Mouse (Mus musculus): ENCODE measurements around the gene Ctnna3. TPM values are rescaled to one million over a fixed set of nuclear protein-coding genes. Genes with fewer than 3 reads are reported as not detected.
"Not testable (repeated sequence)": the region's sequence is repeated elsewhere in the genome, so short reads cannot be mapped to it uniquely, and the experiment has no call there.

Ctnna3 gene
- polyA plus RNA-seq, 1 experiment, result 0.01 TPM

GRCm38 (mm10) chr10:63410162-63410956, 19.5 kb upstream of the Ctnna3 start:
- Histone ChIP-seq H3K79me2 (ENCODE audit: control insufficient read depth, insufficient read depth) (no peaks in the 10 kb centered on the region), H3K79me3 (ENCODE audit: low read depth) (no peaks in the 10 kb centered on the region), H3K36me3 (ENCODE audit: control insufficient read depth, insufficient read depth) (no peaks in the 10 kb centered on the region), H3K27me3 (ENCODE audit: control insufficient read depth, insufficient read depth, insufficient read length) (no peaks in the 10 kb centered on the region), H3K4me3 (ENCODE audit: insufficient read depth, poor library complexity, severe bottlenecking) (no peak overlapping the region), H3ac (ENCODE audit: control insufficient read depth, insufficient read length, low read depth) (no peak overlapping the region)
- TF ChIP-seq MYOD1 (IDR thresholded peaks at IDR 0.05; ENCODE audit: control insufficient read depth, insufficient read length, low read depth) (no peak), MAX (IDR thresholded peaks at IDR 0.05) (no peak), USF1 (IDR thresholded peaks at IDR 0.05; ENCODE audit: low read depth) (no peak), MYOG (IDR thresholded peaks at IDR 0.05; ENCODE audit: control insufficient read depth, extremely low read depth, insufficient read length) (no peak), FOSL1 (IDR thresholded peaks at IDR 0.05; ENCODE audit: insufficient read depth, low read length, poor library complexity, severe bottlenecking) (no peak), CTCF (IDR thresholded peaks at IDR 0.05; ENCODE audit: control insufficient read depth, insufficient read depth, insufficient read length) (no peak), CEBPB (IDR thresholded peaks at IDR 0.05; ENCODE audit: low read depth) (peak; percentile 74)

DNA sequence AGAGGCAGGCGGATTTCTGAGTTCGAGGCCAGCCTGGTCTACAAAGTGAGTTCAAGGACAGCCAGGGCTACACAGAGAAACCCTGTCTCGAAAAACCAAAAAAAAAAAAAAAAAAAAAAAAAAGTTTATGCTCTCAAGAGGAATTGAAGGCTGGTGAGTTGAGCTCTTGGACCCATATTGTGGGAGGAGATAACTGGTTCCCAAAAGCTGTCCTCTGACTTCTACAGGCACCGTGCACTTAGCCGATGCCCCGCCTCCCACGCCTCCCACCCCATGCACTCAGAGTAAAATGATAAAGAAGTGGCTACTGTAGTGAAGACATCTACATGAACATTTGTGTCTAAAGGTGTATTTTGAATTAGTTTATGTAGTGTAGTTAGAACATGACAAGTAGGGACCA, 18.2 kb upstream of the Ctnna3 start:
- H3K4me3 ChIP-seq (ENCODE audit: insufficient read depth, poor library complexity, severe bottlenecking); H3ac ChIP-seq (ENCODE audit: control insufficient read depth, insufficient read length, low read depth); H3K79me2 ChIP-seq (ENCODE audit: control insufficient read depth, insufficient read depth); H3K27me3 ChIP-seq (ENCODE audit: control insufficient read depth, insufficient read depth, insufficient read length); H3K79me3 ChIP-seq (ENCODE audit: low read depth); H3K36me3 ChIP-seq (ENCODE audit: control insufficient read depth, insufficient read depth): not testable (repeated sequence)

DNA sequence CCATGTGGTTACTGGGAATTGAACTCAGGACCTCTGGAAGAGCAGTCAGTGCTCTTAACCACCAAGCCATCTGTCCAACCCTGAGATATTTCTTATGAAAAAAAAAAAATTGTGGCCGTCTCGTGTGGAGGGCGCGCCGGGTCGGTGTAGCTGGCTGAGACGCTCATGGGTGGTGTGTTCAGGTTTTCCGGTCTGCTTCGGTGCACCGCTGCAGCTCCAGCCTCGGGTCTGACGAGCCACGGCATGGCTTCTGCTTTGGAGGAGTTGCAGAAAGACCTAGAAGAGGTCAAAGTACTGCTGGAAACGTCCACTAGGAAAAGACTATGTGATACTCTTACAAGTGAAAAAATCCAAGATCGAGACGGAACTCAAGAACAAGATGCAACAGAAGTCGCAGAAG, 17.1 kb upstream of the Ctnna3 start:
- TF ChIP-seq CTCF (IDR thresholded peaks at IDR 0.05; ENCODE audit: control insufficient read depth, insufficient read depth, insufficient read length) (no peak), FOSL1 (IDR thresholded peaks at IDR 0.05; ENCODE audit: insufficient read depth, low read length, poor library complexity, severe bottlenecking) (no peak), USF1 (IDR thresholded peaks at IDR 0.05; ENCODE audit: low read depth) (no peak), MYOD1 (IDR thresholded peaks at IDR 0.05; ENCODE audit: control insufficient read depth, insufficient read length, low read depth) (no peak), MAX (IDR thresholded peaks at IDR 0.05) (no peak), CEBPB (IDR thresholded peaks at IDR 0.05; ENCODE audit: low read depth) (no peak), MYOG (IDR thresholded peaks at IDR 0.05; ENCODE audit: control insufficient read depth, extremely low read depth, insufficient read length) (no peak)
- no peaks in the 10 kb centered on the region for H3K79me2 ChIP-seq (ENCODE audit: control insufficient read depth, insufficient read depth)
- H3K27me3 ChIP-seq (ENCODE audit: control insufficient read depth, insufficient read depth, insufficient read length), result no peaks in the 10 kb centered on the region
- H3ac ChIP-seq (ENCODE audit: control insufficient read depth, insufficient read length, low read depth), result no peak overlapping the region
- H3K36me3 ChIP-seq (ENCODE audit: control insufficient read depth, insufficient read depth), result no peaks in the 10 kb centered on the region
- no peak overlapping the region for H3K4me3 ChIP-seq (ENCODE audit: insufficient read depth, poor library complexity, severe bottlenecking)
- H3K79me3 ChIP-seq (ENCODE audit: low read depth), result no peaks in the 10 kb centered on the region

- TF ChIP-seq MAX (IDR thresholded peaks at IDR 0.05), result no peak
- TF ChIP-seq FOSL1 (IDR thresholded peaks at IDR 0.05; ENCODE audit: insufficient read depth, low read length, poor library complexity, severe bottlenecking), result no peak
- no peak for TF ChIP-seq USF1 (IDR thresholded peaks at IDR 0.05; ENCODE audit: low read depth)
- TF ChIP-seq MYOG (IDR thresholded peaks at IDR 0.05; ENCODE audit: control insufficient read depth, extremely low read depth, insufficient read length), result no peak
- TF ChIP-seq CEBPB (IDR thresholded peaks at IDR 0.05; ENCODE audit: low read depth), result no peak
- TF ChIP-seq CTCF (IDR thresholded peaks at IDR 0.05; ENCODE audit: control insufficient read depth, insufficient read depth, insufficient read length), result no peak
- no peak for TF ChIP-seq MYOD1 (IDR thresholded peaks at IDR 0.05; ENCODE audit: control insufficient read depth, insufficient read length, low read depth)
- Histone ChIP-seq H3K27me3 (ENCODE audit: control insufficient read depth, insufficient read depth, insufficient read length) (no peaks in the 10 kb centered on the region), H3K4me3 (ENCODE audit: insufficient read depth, poor library complexity, severe bottlenecking) (no peak overlapping the region), H3K79me2 (ENCODE audit: control insufficient read depth, insufficient read depth) (no peaks in the 10 kb centered on the region), H3ac (ENCODE audit: control insufficient read depth, insufficient read length, low read depth) (no peak overlapping the region), H3K79me3 (ENCODE audit: low read depth) (no peaks in the 10 kb centered on the region), H3K36me3 (ENCODE audit: control insufficient read depth, insufficient read depth) (no peaks in the 10 kb centered on the region)
Measured at GRCm38 (mm10) chr10:63415287-63415686, 14.6 kb upstream of the Ctnna3 start.

- Histone ChIP-seq H3ac (ENCODE audit: control insufficient read depth, insufficient read length, low read depth) (no peak overlapping the region), H3K79me3 (ENCODE audit: low read depth) (no peaks in the 10 kb centered on the region), H3K27me3 (ENCODE audit: control insufficient read depth, insufficient read depth, insufficient read length) (no peaks in the 10 kb centered on the region), H3K4me3 (ENCODE audit: insufficient read depth, poor library complexity, severe bottlenecking) (no peak overlapping the region), H3K36me3 (ENCODE audit: control insufficient read depth, insufficient read depth) (no peaks in the 10 kb centered on the region), H3K79me2 (ENCODE audit: control insufficient read depth, insufficient read depth) (no peaks in the 10 kb centered on the region)
- TF ChIP-seq MAX (IDR thresholded peaks at IDR 0.05) (no peak), CTCF (IDR thresholded peaks at IDR 0.05; ENCODE audit: control insufficient read depth, insufficient read depth, insufficient read length) (no peak), MYOD1 (IDR thresholded peaks at IDR 0.05; ENCODE audit: control insufficient read depth, insufficient read length, low read depth) (no peak), FOSL1 (IDR thresholded peaks at IDR 0.05; ENCODE audit: insufficient read depth, low read length, poor library complexity, severe bottlenecking) (no peak), USF1 (IDR thresholded peaks at IDR 0.05; ENCODE audit: low read depth) (no peak), MYOG (IDR thresholded peaks at IDR 0.05; ENCODE audit: control insufficient read depth, extremely low read depth, insufficient read length) (no peak), CEBPB (IDR thresholded peaks at IDR 0.05; ENCODE audit: low read depth) (no peak)
Measured at GRCm38 (mm10) chr10:63415850-63416249, 14.0 kb upstream of the Ctnna3 start.

DNA sequence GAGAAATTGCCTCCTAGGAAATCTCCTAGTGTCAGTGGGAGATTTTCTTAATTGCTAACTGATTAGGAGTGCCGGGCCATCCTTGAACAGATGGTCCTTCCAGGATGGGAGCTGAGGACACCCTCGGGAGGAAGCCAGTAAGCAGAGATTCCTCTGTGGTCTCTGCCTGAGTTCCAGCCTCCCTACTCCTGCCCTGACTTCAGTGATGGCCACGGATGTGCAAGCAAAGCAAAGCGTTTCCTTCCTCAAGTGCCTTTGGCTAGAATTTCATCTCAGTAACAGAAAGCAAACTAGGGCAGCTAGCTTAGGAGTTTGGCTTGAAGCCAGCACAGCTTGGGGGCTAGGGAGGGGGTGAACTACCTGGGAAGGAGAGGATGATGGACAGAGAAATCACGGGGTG, 12.8 kb upstream of the Ctnna3 start:
- no peaks in the 10 kb centered on the region for H3K79me2 ChIP-seq (ENCODE audit: control insufficient read depth, insufficient read depth)
- H3K79me3 ChIP-seq (ENCODE audit: low read depth), result no peaks in the 10 kb centered on the region
- no peak overlapping the region for H3K4me3 ChIP-seq (ENCODE audit: insufficient read depth, poor library complexity, severe bottlenecking)
- H3ac ChIP-seq (ENCODE audit: control insufficient read depth, insufficient read length, low read depth), result no peak overlapping the region
- TF ChIP-seq CTCF (IDR thresholded peaks at IDR 0.05; ENCODE audit: control insufficient read depth, insufficient read depth, insufficient read length) (no peak), MYOD1 (IDR thresholded peaks at IDR 0.05; ENCODE audit: control insufficient read depth, insufficient read length, low read depth) (no peak), MYOG (IDR thresholded peaks at IDR 0.05; ENCODE audit: control insufficient read depth, extremely low read depth, insufficient read length) (no peak), FOSL1 (IDR thresholded peaks at IDR 0.05; ENCODE audit: insufficient read depth, low read length, poor library complexity, severe bottlenecking) (no peak), CEBPB (IDR thresholded peaks at IDR 0.05; ENCODE audit: low read depth) (no peak), USF1 (IDR thresholded peaks at IDR 0.05; ENCODE audit: low read depth) (no peak), MAX (IDR thresholded peaks at IDR 0.05) (no peak)
- H3K27me3 ChIP-seq (ENCODE audit: control insufficient read depth, insufficient read depth, insufficient read length), result no peaks in the 10 kb centered on the region
- no peaks in the 10 kb centered on the region for H3K36me3 ChIP-seq (ENCODE audit: control insufficient read depth, insufficient read depth)
